8 mouse cellular contexts compared by ENCODE assay signal in the genomic region with DNA sequence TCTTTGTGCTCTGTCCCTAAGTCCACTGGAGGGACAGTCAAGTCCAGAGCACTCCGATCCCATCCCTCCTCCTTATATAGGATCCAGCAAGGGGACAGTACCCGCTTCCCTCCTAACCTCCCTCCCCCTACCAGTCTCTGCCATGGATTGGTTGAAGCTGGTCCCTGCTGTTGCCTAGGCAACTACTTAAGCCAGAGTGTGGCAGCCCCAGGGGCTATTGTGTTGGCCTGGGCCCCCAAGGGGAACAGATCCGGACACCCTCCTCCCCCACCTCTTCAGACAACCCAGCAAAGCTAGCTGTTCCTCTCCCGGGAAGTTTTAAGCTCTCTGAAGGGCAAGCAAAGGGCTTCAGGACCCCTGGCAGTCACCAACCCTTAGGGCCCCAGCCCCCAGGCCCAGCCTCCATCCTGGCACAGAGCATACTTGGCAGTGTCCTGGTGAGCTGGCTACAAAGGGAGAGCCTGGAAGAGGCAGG. TPM values are rescaled to one million over a fixed set of nuclear protein-coding genes. Genes with fewer than 3 reads are reported as not detected.
DNase-seq lines count a peak whose midpoint lies in the region; ATAC-seq and TF ChIP-seq lines count a peak whose summit lies in the region.

Btbd17 (minus strand) TSS at position 98 of the 475 bp plus-strand sequence.

- H3K4me1 ChIP-seq in forebrain, embryonic 11.5 days (replicated peaks; ENCODE audit: control insufficient read depth, insufficient read depth, low read length), result peaks cover 40% of the 10 kb centered on the region
- H3K4me1 ChIP-seq in midbrain, embryonic 16.5 days (ENCODE audit: control insufficient read depth, insufficient read depth, low read length), result peaks cover 41% of the 10 kb centered on the region

- no peak for TF ChIP-seq CTCF in gastrocnemius, adult 2 months (IDR thresholded peaks at IDR 0.05)

- H3K36me3 ChIP-seq in forebrain, embryonic 11.5 days (ENCODE audit: control insufficient read depth, insufficient read depth, low read length), result no peaks in the 10 kb centered on the region
- H3K36me3 ChIP-seq in midbrain, embryonic 16.5 days (ENCODE audit: control insufficient read depth, insufficient read depth, low read length), result no peaks in the 10 kb centered on the region

- peak within 1 kb of the TSS; percentile 68 for H3K4me3 ChIP-seq in gastrocnemius, adult 2 months
- H3K4me3 ChIP-seq in forebrain, embryonic 11.5 days (ENCODE audit: low read depth, low read length), result peak within 1 kb of the TSS; percentile 31
- H3K4me3 ChIP-seq in midbrain, embryonic 16.5 days (ENCODE audit: low read depth, low read length), result peak within 1 kb of the TSS; percentile 39

- WGBS in forebrain, embryonic 11.5 days, result 5% methylated on average over 4 of the region's 4 CpGs
- 2% methylated on average over 4 of the region's 4 CpGs for WGBS in midbrain, embryonic 16.5 days

- H3K9me3 ChIP-seq in forebrain, embryonic 11.5 days (ENCODE audit: control insufficient read depth, low read length), result no peaks in the 10 kb centered on the region
- H3K9me3 ChIP-seq in midbrain, embryonic 16.5 days (replicated peaks; ENCODE audit: control insufficient read depth, low read length, poor library complexity, severe bottlenecking), result no peaks in the 10 kb centered on the region

- no peak for DNase-seq in gastrocnemius, adult 2 months
- no peak for DNase-seq in gastrocnemius, postnatal 4 days (ENCODE audit: low spot score in 2 of 2)
- DNase-seq in R1 (ENCODE audit: low read depth, low spot score), result peak; percentile 91
- peak; percentile 89 for DNase-seq in forebrain, embryonic 11.5 days (ENCODE audit: low spot score)
- peak; percentile 78 to 85 for DNase-seq in layer of hippocampus, postnatal 14 days (ENCODE audit: low spot score in 2 of 2)
- DNase-seq in T-cell, adult 2 months (ENCODE audit: low spot score), result no peak
- no peak for DNase-seq in thymus, postnatal 0 days (ENCODE audit: low spot score)

- peak within 1 kb of the TSS; percentile 60 for H3K4me2 ChIP-seq in forebrain, embryonic 11.5 days (ENCODE audit: low read depth, low read length, severe bottlenecking)
- peak within 1 kb of the TSS; percentile 92 for H3K4me2 ChIP-seq in midbrain, embryonic 16.5 days (ENCODE audit: low read length)

- intact Hi-C loops in gastrocnemius, adult 2 months (cut with DNase I), result no loop called here

- H3K27ac ChIP-seq in gastrocnemius, adult 2 months, result no peak within 1 kb of the TSS
- H3K27ac ChIP-seq in forebrain, embryonic 11.5 days (ENCODE audit: low read depth, low read length), result peak within 1 kb of the TSS; percentile 100
- peak within 1 kb of the TSS; percentile 91 for H3K27ac ChIP-seq in midbrain, embryonic 16.5 days (ENCODE audit: low read length)

- peak; percentile 90 for ATAC-seq in forebrain, embryonic 11.5 days (replicated peaks; ENCODE audit: low FRiP score)
- ATAC-seq in midbrain, embryonic 16.5 days, result peak; percentile 82

- peaks cover 24% of the 10 kb centered on the region for H3K27me3 ChIP-seq in forebrain, embryonic 11.5 days (ENCODE audit: control insufficient read depth, insufficient read depth, low read length)
- no peaks in the 10 kb centered on the region for H3K27me3 ChIP-seq in midbrain, embryonic 16.5 days (ENCODE audit: control insufficient read depth, insufficient read depth, low read depth, low read length)

- peak within 1 kb of the TSS; percentile 66 for H3K9ac ChIP-seq in forebrain, embryonic 11.5 days (ENCODE audit: low read length)
- peak within 1 kb of the TSS; percentile 65 for H3K9ac ChIP-seq in midbrain, embryonic 16.5 days (ENCODE audit: low read depth, low read length)

RNA-seq across cellular contexts. Expression of gene Btbd17, which starts in this region (rescaled TPM):
- not detected for total RNA-seq in gastrocnemius, adult 2 months (2021)
- total RNA-seq in gastrocnemius, postnatal 4 days (2021), result 1 to 10 TPM; 3.6 to 4.4 TPM
- 42.2 and 47.3 TPM in 2 replicates for polyA plus RNA-seq in forebrain, embryonic 11.5 days (2014; fragmentation: Nextera tagmentation; extraction: Ambion mirVana)
- 10 to 100 TPM; 31.5 to 34.9 TPM for total RNA-seq in layer of hippocampus, postnatal 14 days (2021)
- 19.6 and 20.6 TPM in 2 replicates for polyA plus RNA-seq in midbrain, embryonic 16.5 days (2015; fragmentation: Nextera tagmentation; extraction: Ambion mirVana)
- polyA plus RNA-seq in thymus, postnatal 0 days (2015; fragmentation: Nextera tagmentation; extraction: Ambion mirVana), result 0.14 TPM in 1 of 2 replicates, not detected in the other

Comparison
In these comparisons a context has a peak if more than half of its experiments do, and no peak if none do; other contexts are left out.
1. RNA of gene Btbd17 (total RNA-seq): 31.5 to 34.9 TPM in layer of hippocampus, postnatal 14 days; 3.6 to 4.4 TPM in gastrocnemius, postnatal 4 days and not detected in gastrocnemius, adult 2 months; every median in the first group is over 4 times any median in the second.
2. RNA of gene Btbd17 (polyA plus RNA-seq): 42.2 to 47.3 TPM in forebrain, embryonic 11.5 days and 19.6 to 20.6 TPM in midbrain, embryonic 16.5 days; 0.14 TPM in thymus, postnatal 0 days; every median in the first group is over 10 times any median in the second.
3. DNase-seq: peak in R1 (single experiment), forebrain, embryonic 11.5 days (single experiment) and layer of hippocampus, postnatal 14 days (2 of 2); none in gastrocnemius, adult 2 months (single experiment), gastrocnemius, postnatal 4 days (0 of 2), T-cell, adult 2 months (single experiment) and thymus, postnatal 0 days (single experiment).
4. Peak in every context shown above with its lines, with median percentiles within 50 percentile points of each other: H3K4me3 ChIP-seq.